Mouse (Mus musculus) kidney, postnatal 10 days (tissue): ENCODE data around the gene Oog2.
"Not testable (repeated sequence)": the region's sequence is repeated elsewhere in the genome, so short reads cannot be mapped to it uniquely, and the experiment has no call there.

Source experiments
- DNase-seq: peaks from one replicate; pipeline ENCODE4 v3.0.0; 2021; ENCODE audit warnings: mixed read lengths

Gene Oog2

GRCm38 (mm10) chr4:144190419-144190818 lies at the start of gene Oog2:
TSS of gene Oog2 (plus strand) at chr4:144190719.
- DNase-seq, result no peak

DNA sequence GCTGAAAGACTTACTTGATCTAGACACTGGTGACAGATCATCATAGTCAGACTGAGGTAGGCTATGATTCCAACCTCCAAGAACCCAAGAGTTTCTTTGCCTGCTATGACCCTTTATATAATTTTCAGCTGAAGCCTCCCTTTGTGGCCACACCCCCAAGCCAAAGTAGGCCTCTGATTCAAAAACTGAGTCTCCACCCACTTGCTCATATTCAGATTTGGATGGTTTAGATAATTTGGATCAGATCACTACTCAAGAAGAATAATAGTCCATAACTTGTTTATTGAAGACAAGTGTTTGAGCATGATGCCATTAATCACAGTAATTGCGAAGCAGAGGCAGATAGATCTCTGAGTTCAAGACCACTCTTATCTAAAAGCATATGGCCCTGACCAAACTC lies 28.0 kb upstream of the Oog2 start, which contains the start of gene Oog3:
Gene Oog3 (minus strand): TSS at position 101 of the 400 bp plus-strand sequence.
- DNase-seq, result no peak

- DNase-seq, result not testable (repeated sequence)
These were observed 22.7 kb downstream of the Oog2 start, which contains the start of gene C87977 for GRCm38 (mm10) chr4:144213218-144213617. TSS of gene C87977 (minus strand) at chr4:144213318.
